Mouse (Mus musculus): Measurements from ENCODE around the gene Ap1g2. TPM values are rescaled to one million over a fixed set of nuclear protein-coding genes. Genes with fewer than 3 reads are reported as not detected.
A peak's percentile ranks its signal among the peaks of the same experiment; 100 is the strongest.

Ap1g2 gene
- polyA plus RNA-seq, 1 experiment, result 64.9 TPM

GRCm38 (mm10) chr14:55079214-55079970 is 27.0 kb downstream of the Ap1g2 start:
- H3K4me3 ChIP-seq (ENCODE audit: extremely low read depth, insufficient read depth, insufficient read length), result no peak overlapping the region
- no peak overlapping the region for H3K27ac ChIP-seq (ENCODE audit: insufficient read depth, low read length)
- peak; percentile 48 to 50 for DNase-seq (ENCODE audit: low read depth in 1 of 2, low spot score in 2 of 2)

DNA sequence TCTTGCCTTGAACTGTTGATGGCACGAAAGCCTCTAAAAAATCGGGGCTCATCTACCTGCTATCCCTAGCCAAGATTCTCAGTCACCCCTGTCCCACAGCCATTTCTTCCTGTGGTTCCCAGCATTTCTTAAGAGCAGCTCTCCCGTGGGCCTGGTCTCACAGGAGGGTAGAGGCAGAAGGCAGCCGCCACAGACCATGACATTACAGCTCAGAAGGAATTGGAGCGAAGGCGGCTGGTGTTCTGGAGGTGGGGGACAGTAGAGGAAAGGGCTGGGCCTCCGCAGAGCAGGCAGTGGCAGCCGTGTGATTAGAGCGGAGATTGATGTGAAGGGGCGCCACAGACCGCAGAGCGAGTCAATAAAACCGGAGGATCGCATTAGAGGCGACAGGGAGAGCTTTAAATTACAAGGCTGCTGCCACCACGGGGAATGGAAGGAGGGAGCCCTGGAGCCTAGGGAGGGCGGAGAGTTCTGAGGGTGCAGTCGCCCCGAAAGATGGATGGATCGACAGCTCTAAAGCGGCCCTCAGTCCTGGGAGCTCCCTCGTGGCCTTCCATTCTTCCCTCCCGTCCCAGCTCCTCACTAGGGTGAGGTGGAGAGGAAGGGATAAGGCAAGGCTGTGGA is 27.9 kb downstream of the Ap1g2 start:
- no peak overlapping the region for H3K27ac ChIP-seq (ENCODE audit: insufficient read depth, low read length)
- H3K4me1 ChIP-seq (ENCODE audit: control insufficient read depth, insufficient read depth, insufficient read length), result no peaks in the 10 kb centered on the region; the same call in 1 of the 2 replicates
- no peaks in the 10 kb centered on the region; the same call in 1 of the 2 replicates for H3K27me3 ChIP-seq (ENCODE audit: control insufficient read depth, insufficient read depth, low read length)
- 20% methylated on average over 23 of the region's 23 CpGs for whole genome bisulfite sequencing
- H3K4me3 ChIP-seq (ENCODE audit: extremely low read depth, insufficient read depth, insufficient read length), result no peak overlapping the region
- TF ChIP-seq POLR2A (IDR thresholded peaks at IDR 0.05; ENCODE audit: low read depth, low read length), result no peak
- TF ChIP-seq CTCF (IDR thresholded peaks at IDR 0.05; ENCODE audit: extremely low read depth, insufficient read depth, insufficient read length, insufficient replicate concordance), result no peak
- DNase-seq (ENCODE audit: low read depth in 1 of 2, low spot score in 2 of 2), result no peak
- no peaks in the 10 kb centered on the region for H3K36me3 ChIP-seq (ENCODE audit: control insufficient read depth, insufficient read depth, low read length)

More at GRCm38 (mm10) chr14:55079214-55079970, 27.0 kb downstream of the Ap1g2 start:
- Histone ChIP-seq H3K4me1 (ENCODE audit: control insufficient read depth, insufficient read depth, insufficient read length) (no peaks in the 10 kb centered on the region; the same call in 1 of the 2 replicates), H3K36me3 (ENCODE audit: control insufficient read depth, insufficient read depth, low read length) (no peaks in the 10 kb centered on the region), H3K27me3 (ENCODE audit: control insufficient read depth, insufficient read depth, low read length) (no peaks in the 10 kb centered on the region; the same call in 1 of the 2 replicates)
- 40% methylated on average over 8 of the region's 8 CpGs for WGBS
- no peak for TF ChIP-seq POLR2A (IDR thresholded peaks at IDR 0.05; ENCODE audit: low read depth, low read length)
- peak; percentile 87; the same call in 1 of the 2 replicates for TF ChIP-seq CTCF (IDR thresholded peaks at IDR 0.05; ENCODE audit: extremely low read depth, insufficient read depth, insufficient read length, insufficient replicate concordance)

GRCm38 (mm10) chr14:55077481-55078365 is 28.7 kb downstream of the Ap1g2 start:
- DNase-seq (ENCODE audit: low read depth in 1 of 2, low spot score in 2 of 2), result no peak
- WGBS, result 72% methylated on average over 15 of the region's 15 CpGs

DNA sequence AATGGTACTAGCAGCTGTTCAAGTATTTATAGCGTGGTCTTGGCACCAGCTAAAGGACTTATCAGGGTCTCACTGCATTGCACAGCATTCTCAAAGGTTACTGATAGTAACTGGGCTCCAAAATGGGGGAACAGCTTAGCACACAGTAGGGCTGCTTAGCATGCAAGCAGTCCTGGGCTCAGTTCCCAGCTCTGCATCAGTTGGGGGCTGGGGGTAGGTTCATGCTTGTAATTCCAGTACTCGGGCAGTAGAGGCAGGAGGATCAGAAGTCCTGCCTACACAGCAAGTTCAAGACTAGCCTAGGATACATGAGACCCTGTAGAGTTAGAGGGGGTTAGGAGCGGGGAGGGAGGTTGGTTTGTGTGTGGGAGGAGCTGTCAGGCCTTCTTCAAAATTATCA is 29.4 kb downstream of the Ap1g2 start:
- Histone ChIP-seq H3K27ac (ENCODE audit: insufficient read depth, low read length) (no peak overlapping the region), H3K4me1 (ENCODE audit: control insufficient read depth, insufficient read depth, insufficient read length) (no peaks in the 10 kb centered on the region; the same call in 1 of the 2 replicates), H3K4me3 (ENCODE audit: extremely low read depth, insufficient read depth, insufficient read length) (no peak overlapping the region), H3K27me3 (ENCODE audit: control insufficient read depth, insufficient read depth, low read length) (no peaks in the 10 kb centered on the region; the same call in 1 of the 2 replicates), H3K36me3 (ENCODE audit: control insufficient read depth, insufficient read depth, low read length) (no peaks in the 10 kb centered on the region)
- TF ChIP-seq CTCF (IDR thresholded peaks at IDR 0.05; ENCODE audit: extremely low read depth, insufficient read depth, insufficient read length, insufficient replicate concordance), result no peak
- no peak for TF ChIP-seq POLR2A (IDR thresholded peaks at IDR 0.05; ENCODE audit: low read depth, low read length)
- 77% methylated on average over 3 of the region's 3 CpGs for WGBS
- no peak for DNase-seq (ENCODE audit: low read depth in 1 of 2, low spot score in 2 of 2)

More at GRCm38 (mm10) chr14:55077481-55078365, 28.7 kb downstream of the Ap1g2 start:
- TF ChIP-seq CTCF (IDR thresholded peaks at IDR 0.05; ENCODE audit: extremely low read depth, insufficient read depth, insufficient read length, insufficient replicate concordance) (no peak), POLR2A (IDR thresholded peaks at IDR 0.05; ENCODE audit: low read depth, low read length) (no peak)
- H3K36me3 ChIP-seq (ENCODE audit: control insufficient read depth, insufficient read depth, low read length), result no peaks in the 10 kb centered on the region
- no peaks in the 10 kb centered on the region; the same call in 1 of the 2 replicates for H3K4me1 ChIP-seq (ENCODE audit: control insufficient read depth, insufficient read depth, insufficient read length)
- H3K4me3 ChIP-seq (ENCODE audit: extremely low read depth, insufficient read depth, insufficient read length), result no peak overlapping the region
- no peaks in the 10 kb centered on the region; the same call in 1 of the 2 replicates for H3K27me3 ChIP-seq (ENCODE audit: control insufficient read depth, insufficient read depth, low read length)
- no peak overlapping the region for H3K27ac ChIP-seq (ENCODE audit: insufficient read depth, low read length)

DNA sequence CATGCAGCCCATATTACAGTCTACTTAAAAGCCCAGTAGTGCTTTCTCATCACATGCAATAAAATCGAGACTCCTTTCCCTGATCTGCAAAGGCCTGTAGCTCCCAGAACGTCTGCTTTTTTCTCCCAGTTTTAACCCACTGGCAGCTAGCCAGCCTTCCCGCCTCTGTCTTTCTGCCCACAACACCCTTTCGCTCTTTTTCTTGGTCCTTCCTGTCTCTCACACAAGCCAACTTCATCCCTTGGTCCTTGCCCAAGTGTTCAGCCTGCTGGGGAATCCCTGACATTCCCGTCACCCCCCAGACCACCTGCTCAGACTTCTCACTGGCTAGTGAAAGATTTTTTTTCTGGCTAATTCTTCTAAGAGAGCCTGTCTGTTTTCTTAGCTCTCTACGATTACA is 30.2 kb downstream of the Ap1g2 start:
- no peak overlapping the region for H3K4me3 ChIP-seq (ENCODE audit: extremely low read depth, insufficient read depth, insufficient read length)
- no peaks in the 10 kb centered on the region; the same call in 1 of the 2 replicates for H3K4me1 ChIP-seq (ENCODE audit: control insufficient read depth, insufficient read depth, insufficient read length)
- no peaks in the 10 kb centered on the region for H3K36me3 ChIP-seq (ENCODE audit: control insufficient read depth, insufficient read depth, low read length)
- WGBS, result 77% methylated on average over 6 of the region's 6 CpGs
- H3K27ac ChIP-seq (ENCODE audit: insufficient read depth, low read length), result no peak overlapping the region
- no peak for TF ChIP-seq CTCF (IDR thresholded peaks at IDR 0.05; ENCODE audit: extremely low read depth, insufficient read depth, insufficient read length, insufficient replicate concordance)
- no peak for TF ChIP-seq POLR2A (IDR thresholded peaks at IDR 0.05; ENCODE audit: low read depth, low read length)
- no peaks in the 10 kb centered on the region; the same call in 1 of the 2 replicates for H3K27me3 ChIP-seq (ENCODE audit: control insufficient read depth, insufficient read depth, low read length)
- no peak for DNase-seq (ENCODE audit: low read depth in 1 of 2, low spot score in 2 of 2)

DNA sequence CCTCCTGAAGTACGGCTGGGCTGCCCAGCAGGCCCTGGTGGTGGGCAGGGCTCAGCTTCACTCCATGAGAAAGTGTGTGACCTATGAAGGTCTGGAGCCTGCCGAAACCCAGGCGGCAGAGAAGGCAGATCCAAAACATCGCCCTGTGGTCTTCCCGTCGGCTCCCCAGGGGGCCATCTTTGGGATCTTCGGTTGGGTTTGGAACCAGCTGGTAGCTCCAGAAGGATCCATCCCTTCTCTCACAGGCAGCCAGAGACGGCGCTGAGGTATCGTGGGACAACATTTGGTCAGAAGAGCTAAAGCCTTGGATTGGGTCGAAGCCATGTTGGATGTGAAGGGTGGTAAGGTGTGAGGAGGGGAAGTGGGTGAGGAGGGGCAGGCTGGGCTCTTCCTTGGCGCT is 32.0 kb downstream of the Ap1g2 start:
- 97% methylated on average over 12 of the region's 12 CpGs for WGBS

More for the DNA sequence above, 32.0 kb downstream of the Ap1g2 start:
- Histone ChIP-seq H3K4me3 (ENCODE audit: extremely low read depth, insufficient read depth, insufficient read length) (no peak overlapping the region), H3K36me3 (ENCODE audit: control insufficient read depth, insufficient read depth, low read length) (no peaks in the 10 kb centered on the region), H3K27me3 (ENCODE audit: control insufficient read depth, insufficient read depth, low read length) (no peaks in the 10 kb centered on the region; the same call in 1 of the 2 replicates), H3K27ac (ENCODE audit: insufficient read depth, low read length) (no peak overlapping the region), H3K4me1 (ENCODE audit: control insufficient read depth, insufficient read depth, insufficient read length) (no peaks in the 10 kb centered on the region; the same call in 1 of the 2 replicates)
- TF ChIP-seq CTCF (IDR thresholded peaks at IDR 0.05; ENCODE audit: extremely low read depth, insufficient read depth, insufficient read length, insufficient replicate concordance), result no peak
- no peak for DNase-seq (ENCODE audit: low read depth in 1 of 2, low spot score in 2 of 2)

Measured in spleen, adult 2 months (tissue).